In genomic region chr1:39555556-39556415, GRCm38 (mm10) we compare ENCODE assay signal across 11 mouse cellular contexts. TPM values are rescaled to one million over a fixed set of nuclear protein-coding genes. Genes with fewer than 3 reads are reported as not detected.
DNase-seq lines count a peak whose midpoint lies in the region; ATAC-seq lines count a peak whose summit lies in the region.
"Had no signal": no experiment of that assay in that cellular context is flagged by ENCODE, and none has a peak within 500 bp of the region (broad histone marks: within the 10 kb centered on the region; RNA-seq: fewer than 3 reads in every experiment).

No protein-coding gene starts in this region.

- intact Hi-C loops in left cerebral cortex, postnatal 4 days (cut with DNase I) = no loop called here

- ATAC-seq in forebrain, embryonic 14.5 days = no peak
- peak; percentile 37; the same call in 1 of the 2 replicates for ATAC-seq in hindbrain, embryonic 16.5 days

- H3K27ac ChIP-seq in forebrain, embryonic 10.5 days = 0 out of 2 replicates have a peak overlapping the region, but pooled peaks have one; percentile 33
- no peak overlapping the region for H3K27ac ChIP-seq in forebrain, embryonic 14.5 days (ENCODE audit: low read depth, low read length)
- H3K27ac ChIP-seq in hindbrain, embryonic 16.5 days (ENCODE audit: low read depth, low read length) = no peak overlapping the region
- no peak overlapping the region for H3K27ac ChIP-seq in limb, embryonic 10.5 days
- H3K27ac ChIP-seq: embryonic facial prominence, embryonic 13.5 days had no signal

- H3K9me3 ChIP-seq in forebrain, embryonic 10.5 days = no peaks in the 10 kb centered on the region
- H3K9me3 ChIP-seq in forebrain, embryonic 14.5 days (replicated peaks; ENCODE audit: control insufficient read depth, low read length) = no peaks in the 10 kb centered on the region
- no peaks in the 10 kb centered on the region for H3K9me3 ChIP-seq in hindbrain, embryonic 16.5 days (ENCODE audit: control insufficient read depth, low read length)
- no peaks in the 10 kb centered on the region for H3K9me3 ChIP-seq in limb, embryonic 10.5 days (replicated peaks)
- H3K9me3 ChIP-seq: embryonic facial prominence, embryonic 13.5 days had no signal

- no peak overlapping the region for H3K9ac ChIP-seq in forebrain, embryonic 14.5 days (ENCODE audit: low read length)
- H3K9ac ChIP-seq in hindbrain, embryonic 16.5 days (ENCODE audit: low read depth, low read length) = no peak overlapping the region
- H3K9ac ChIP-seq: embryonic facial prominence, embryonic 13.5 days had no signal

- DNase-seq in forebrain, embryonic 10.5 days (ENCODE audit: extremely low spot score, low spot score) = no peak
- no peak for DNase-seq in forebrain, embryonic 14.5 days (ENCODE audit: low spot score)
- peak; percentile 70 to 83 for DNase-seq in left cerebral cortex, adult 18-20 months (ENCODE audit: low spot score in 2 of 2)
- DNase-seq in left cerebral cortex, postnatal 4 days = no peak
- peak; percentile 85 to 91 for DNase-seq in right cerebral cortex, postnatal 36 days (ENCODE audit: low spot score in 2 of 2)
- no peak for DNase-seq in urinary bladder, postnatal 25 days (ENCODE audit: low spot score)
- DNase-seq in limb, embryonic 10.5 days (ENCODE audit: low spot score) = no peak
- DNase-seq: adrenal gland, postnatal 10 days; kidney, adult 18-20 months had no signal

- no peak overlapping the region for H3K4me2 ChIP-seq in forebrain, embryonic 14.5 days (ENCODE audit: low read length)
- H3K4me2 ChIP-seq in hindbrain, embryonic 16.5 days (ENCODE audit: low read length) = no peak overlapping the region
- H3K4me2 ChIP-seq: embryonic facial prominence, embryonic 13.5 days had no signal

- peaks cover 6% of the 10 kb centered on the region; the same call in 1 of the 2 replicates for H3K4me1 ChIP-seq in forebrain, embryonic 10.5 days
- H3K4me1 ChIP-seq in forebrain, embryonic 14.5 days (ENCODE audit: control insufficient read depth, insufficient read depth, low read length) = no peaks in the 10 kb centered on the region
- no peaks in the 10 kb centered on the region for H3K4me1 ChIP-seq in hindbrain, embryonic 16.5 days (ENCODE audit: control insufficient read depth, insufficient read depth, low read depth, low read length)
- H3K4me1 ChIP-seq in limb, embryonic 10.5 days = no peaks in the 10 kb centered on the region

- H3K4me3 ChIP-seq in forebrain, embryonic 10.5 days = no peak overlapping the region
- H3K4me3 ChIP-seq in forebrain, embryonic 14.5 days (ENCODE audit: low read depth, low read length) = no peak overlapping the region
- no peak overlapping the region for H3K4me3 ChIP-seq in hindbrain, embryonic 16.5 days (ENCODE audit: low read length)
- no peak overlapping the region for H3K4me3 ChIP-seq in limb, embryonic 10.5 days
- H3K4me3 ChIP-seq: embryonic facial prominence, embryonic 13.5 days had no signal

- peaks cover 91% of the 10 kb centered on the region for H3K36me3 ChIP-seq in forebrain, embryonic 10.5 days (replicated peaks)
- H3K36me3 ChIP-seq in forebrain, embryonic 14.5 days (ENCODE audit: control insufficient read depth, insufficient read depth, low read length) = peaks cover 65% of the 10 kb centered on the region
- peaks cover 8% of the 10 kb centered on the region for H3K36me3 ChIP-seq in hindbrain, embryonic 16.5 days (ENCODE audit: control insufficient read depth, insufficient read depth, low read length)
- peaks cover 90% of the 10 kb centered on the region for H3K36me3 ChIP-seq in limb, embryonic 10.5 days

- no peaks in the 10 kb centered on the region for H3K27me3 ChIP-seq in forebrain, embryonic 10.5 days (ENCODE audit: poor library complexity, severe bottlenecking)
- no peaks in the 10 kb centered on the region for H3K27me3 ChIP-seq in forebrain, embryonic 14.5 days (replicated peaks; ENCODE audit: control insufficient read depth, insufficient read depth, low read length)
- H3K27me3 ChIP-seq in hindbrain, embryonic 16.5 days (replicated peaks; ENCODE audit: control insufficient read depth, insufficient read depth, low read length) = no peaks in the 10 kb centered on the region
- H3K27me3 ChIP-seq in limb, embryonic 10.5 days (ENCODE audit: low read depth, poor library complexity, severe bottlenecking) = no peaks in the 10 kb centered on the region
- H3K27me3 ChIP-seq: embryonic facial prominence, embryonic 13.5 days had no signal

- WGBS in forebrain, embryonic 10.5 days = 65% methylated on average over 9 of the region's 9 CpGs
- 63% methylated on average over 9 of the region's 9 CpGs for WGBS in forebrain, embryonic 14.5 days
- 36% methylated on average over 9 of the region's 9 CpGs for WGBS in hindbrain, embryonic 16.5 days
- 59% methylated on average over 9 of the region's 9 CpGs for WGBS in limb, embryonic 10.5 days

RNA-seq across cellular contexts. Expression of gene Cnot11, which starts 21.0 kb away (rescaled TPM):
- polyA plus RNA-seq in forebrain, embryonic 10.5 days (2016; fragmentation: Nextera tagmentation; extraction: Ambion mirVana) = 21.5 and 22.0 TPM in 2 replicates
- polyA plus RNA-seq in forebrain, embryonic 14.5 days (2014; fragmentation: Nextera tagmentation; extraction: Ambion mirVana) = 19.7 and 19.8 TPM in 2 replicates
- total RNA-seq in left cerebral cortex, adult 18-20 months (2021) = 10 to 100 TPM; 23.8 to 25.5 TPM
- 10 to 100 TPM; 21.6 to 23.6 TPM for total RNA-seq in left cerebral cortex, postnatal 4 days (2021)
- 11.3 and 11.4 TPM in 2 replicates for polyA plus RNA-seq in hindbrain, embryonic 16.5 days (2015; fragmentation: Nextera tagmentation; extraction: Ambion mirVana)
- polyA plus RNA-seq in limb, embryonic 10.5 days (2016; fragmentation: Nextera tagmentation; extraction: Ambion mirVana) = 23.1 and 26.0 TPM in 2 replicates

RNA-seq across cellular contexts. Expression of gene Rnf149, which starts 21.4 kb away (rescaled TPM):
- 18.9 and 22.9 TPM in 2 replicates for polyA plus RNA-seq in forebrain, embryonic 10.5 days (2016; fragmentation: Nextera tagmentation; extraction: Ambion mirVana)
- polyA plus RNA-seq in forebrain, embryonic 14.5 days (2014; fragmentation: Nextera tagmentation; extraction: Ambion mirVana) = 12.2 and 16.7 TPM in 2 replicates
- total RNA-seq in left cerebral cortex, adult 18-20 months (2021) = 10 to 100 TPM; 31.2 to 34.2 TPM
- total RNA-seq in left cerebral cortex, postnatal 4 days (2021) = 10 to 100 TPM; 21.1 to 23.4 TPM
- polyA plus RNA-seq in hindbrain, embryonic 16.5 days (2015; fragmentation: Nextera tagmentation; extraction: Ambion mirVana) = 21.2 and 22.2 TPM in 2 replicates
- polyA plus RNA-seq in limb, embryonic 10.5 days (2016; fragmentation: Nextera tagmentation; extraction: Ambion mirVana) = 24.2 and 25.7 TPM in 2 replicates

Comparison
In these comparisons a context has a peak if more than half of its experiments do, and no peak if none do; other contexts are left out.
1. DNase-seq: peak in left cerebral cortex, adult 18-20 months (2 of 2) and right cerebral cortex, postnatal 36 days (2 of 2); none in forebrain, embryonic 10.5 days (single experiment), forebrain, embryonic 14.5 days (single experiment), left cerebral cortex, postnatal 4 days (single experiment), urinary bladder, postnatal 25 days (single experiment) and limb, embryonic 10.5 days (single experiment).